Mouse (Mus musculus): ENCODE data around the gene Avpr1b. TPM values are rescaled to one million over a fixed set of nuclear protein-coding genes. Genes with fewer than 3 reads are reported as not detected.
"Not testable (repeated sequence)": the region's sequence is repeated elsewhere in the genome, so short reads cannot be mapped to it uniquely, and the experiment has no call there.

The Avpr1b gene
- polyA plus RNA-seq, 1 experiment from 2014 or later, result not detected

- Histone ChIP-seq H3K9ac (no peak overlapping the region), H3K27ac (no peak overlapping the region), H3K27me3 (no peaks in the 10 kb centered on the region), H3K4me3 (replicated peaks) (no peak overlapping the region), H3K9me3 (no peaks in the 10 kb centered on the region), H3K36me3 (replicated peaks) (no peaks in the 10 kb centered on the region), H3K4me2 (no peak overlapping the region), H3K4me1 (no peaks in the 10 kb centered on the region)
- no peak for ATAC-seq (ENCODE audit: low FRiP score)
- WGBS, result 64% methylated on average over 3 of the region's 3 CpGs
Measured at GRCm38 (mm10) chr1:131624175-131624835, 25.3 kb downstream of the Avpr1b start.

GRCm38 (mm10) chr1:131626200-131626599, 27.2 kb downstream of the Avpr1b start:
- ATAC-seq (ENCODE audit: low FRiP score), result no peak
- no peaks in the 10 kb centered on the region for H3K9me3 ChIP-seq
- H3K4me1 ChIP-seq, result no peaks in the 10 kb centered on the region
- no peaks in the 10 kb centered on the region for H3K27me3 ChIP-seq
- no peak overlapping the region for H3K4me3 ChIP-seq (replicated peaks)
- no peak overlapping the region for H3K9ac ChIP-seq
- 90% methylated on average over 6 of the region's 6 CpGs for WGBS
- no peaks in the 10 kb centered on the region for H3K36me3 ChIP-seq (replicated peaks)
- no peak overlapping the region for H3K27ac ChIP-seq
- no peak overlapping the region for H3K4me2 ChIP-seq

GRCm38 (mm10) chr1:131632216-131632615, 33.2 kb downstream of the Avpr1b start:
- H3K27me3 ChIP-seq; H3K4me1 ChIP-seq; H3K36me3 ChIP-seq (replicated peaks); ATAC-seq (ENCODE audit: low FRiP score); H3K9ac ChIP-seq; H3K27ac ChIP-seq; H3K9me3 ChIP-seq; H3K4me3 ChIP-seq (replicated peaks); H3K4me2 ChIP-seq: not testable (repeated sequence)
- 47% methylated on average over 6 of the region's 6 CpGs for WGBS

GRCm38 (mm10) chr1:131634495-131634894, 35.5 kb downstream of the Avpr1b start:
- no peak overlapping the region for H3K4me2 ChIP-seq
- no peak overlapping the region for H3K9ac ChIP-seq
- no peak for ATAC-seq (ENCODE audit: low FRiP score)
- H3K36me3 ChIP-seq (replicated peaks), result no peaks in the 10 kb centered on the region
- no peak overlapping the region for H3K27ac ChIP-seq
- H3K4me1 ChIP-seq, result no peaks in the 10 kb centered on the region
- no peaks in the 10 kb centered on the region for H3K9me3 ChIP-seq
- H3K4me3 ChIP-seq (replicated peaks), result no peak overlapping the region
- H3K27me3 ChIP-seq, result no peaks in the 10 kb centered on the region

GRCm38 (mm10) chr1:131637791-131638540, 38.9 kb downstream of the Avpr1b start, which contains the start of gene Ctse:
Gene Ctse (plus strand): TSS chr1:131638306.
- Histone ChIP-seq H3K36me3 (replicated peaks) (no peaks in the 10 kb centered on the region), H3K27me3 (no peaks in the 10 kb centered on the region), H3K4me2 (no peak within 1 kb of the TSS), H3K27ac (no peak within 1 kb of the TSS), H3K9ac (no peak within 1 kb of the TSS), H3K4me1 (no peaks in the 10 kb centered on the region), H3K4me3 (replicated peaks) (no peak within 1 kb of the TSS), H3K9me3 (no peaks in the 10 kb centered on the region)
- 83% methylated on average over 9 of the region's 9 CpGs for WGBS
- no peak for ATAC-seq (ENCODE audit: low FRiP score)

GRCm38 (mm10) chr1:131638541-131639421, 39.7 kb downstream of the Avpr1b start:
- Histone ChIP-seq H3K4me2 (no peak overlapping the region), H3K27ac (no peak overlapping the region), H3K36me3 (replicated peaks) (no peaks in the 10 kb centered on the region), H3K4me3 (replicated peaks) (no peak overlapping the region), H3K9ac (no peak overlapping the region), H3K27me3 (no peaks in the 10 kb centered on the region), H3K4me1 (no peaks in the 10 kb centered on the region), H3K9me3 (no peaks in the 10 kb centered on the region)
- 93% methylated on average over 9 of the region's 9 CpGs for WGBS
- ATAC-seq (ENCODE audit: low FRiP score), result no peak

GRCm38 (mm10) chr1:131640062-131640461, 41.0 kb downstream of the Avpr1b start:
- Histone ChIP-seq H3K36me3 (replicated peaks) (no peaks in the 10 kb centered on the region), H3K27ac (no peak overlapping the region), H3K9ac (no peak overlapping the region), H3K4me3 (replicated peaks) (no peak overlapping the region), H3K27me3 (no peaks in the 10 kb centered on the region), H3K4me2 (no peak overlapping the region), H3K4me1 (no peaks in the 10 kb centered on the region), H3K9me3 (no peaks in the 10 kb centered on the region)
- 82% methylated on average over 4 of the region's 4 CpGs for WGBS
- no peak for ATAC-seq (ENCODE audit: low FRiP score)

- no peaks in the 10 kb centered on the region for H3K36me3 ChIP-seq (replicated peaks)
- no peak overlapping the region for H3K27ac ChIP-seq
- H3K9me3 ChIP-seq, result no peaks in the 10 kb centered on the region
- no peak for ATAC-seq (ENCODE audit: low FRiP score)
- H3K4me1 ChIP-seq, result no peaks in the 10 kb centered on the region
- H3K9ac ChIP-seq, result no peak overlapping the region
- 94% methylated on average over 13 of the region's 13 CpGs for WGBS
- H3K4me3 ChIP-seq (replicated peaks), result no peak overlapping the region
- no peaks in the 10 kb centered on the region for H3K27me3 ChIP-seq
- no peak overlapping the region for H3K4me2 ChIP-seq
Measured at GRCm38 (mm10) chr1:131641565-131641964, 42.5 kb downstream of the Avpr1b start.

GRCm38 (mm10) chr1:131642251-131642650, 43.2 kb downstream of the Avpr1b start:
- 97% methylated on average over 2 of the region's 2 CpGs for WGBS
- no peak overlapping the region for H3K9ac ChIP-seq

GRCm38 (mm10) chr1:131652670-131653443, 53.8 kb downstream of the Avpr1b start:
- no peaks in the 10 kb centered on the region for H3K27me3 ChIP-seq
- no peak overlapping the region for H3K9ac ChIP-seq
- 83% methylated on average over 12 of the region's 12 CpGs for WGBS
- no peak for ATAC-seq (ENCODE audit: low FRiP score)
- H3K4me2 ChIP-seq, result no peak overlapping the region
- H3K4me3 ChIP-seq (replicated peaks), result no peak overlapping the region
- no peaks in the 10 kb centered on the region for H3K36me3 ChIP-seq (replicated peaks)
- H3K27ac ChIP-seq, result no peak overlapping the region
- H3K4me1 ChIP-seq, result peaks cover 6% of the 10 kb centered on the region
- H3K9me3 ChIP-seq, result no peaks in the 10 kb centered on the region

More at GRCm38 (mm10) chr1:131642251-131642650, 43.2 kb downstream of the Avpr1b start:
- Histone ChIP-seq H3K4me2 (no peak overlapping the region), H3K27ac (no peak overlapping the region), H3K36me3 (replicated peaks) (no peaks in the 10 kb centered on the region), H3K4me3 (replicated peaks) (no peak overlapping the region), H3K27me3 (no peaks in the 10 kb centered on the region), H3K4me1 (no peaks in the 10 kb centered on the region), H3K9me3 (no peaks in the 10 kb centered on the region)
- no peak for ATAC-seq (ENCODE audit: low FRiP score)

GRCm38 (mm10) chr1:131655601-131656000, 56.6 kb downstream of the Avpr1b start:
- Histone ChIP-seq H3K36me3 (replicated peaks) (no peaks in the 10 kb centered on the region), H3K9me3 (no peaks in the 10 kb centered on the region), H3K4me2 (no peak overlapping the region), H3K4me1 (peaks cover 7% of the 10 kb centered on the region), H3K9ac (no peak overlapping the region), H3K27ac (no peak overlapping the region), H3K4me3 (replicated peaks) (no peak overlapping the region), H3K27me3 (no peaks in the 10 kb centered on the region; the same call in none of the 2 replicates)
- ATAC-seq (ENCODE audit: low FRiP score), result no peak
- WGBS, result 87% methylated on average over 6 of the region's 6 CpGs
